Mouse (Mus musculus) lung, embryonic 16.5 days (tissue): Measurements from ENCODE around the gene Ppp3ca. TPM values are rescaled to one million over a fixed set of nuclear protein-coding genes. Genes with fewer than 3 reads are reported as not detected.
A peak's percentile ranks its signal among the peaks of the same experiment; 100 is the strongest.

Experiments
- ATAC-seq: fragments of 200-750 bp; cut with Nextera tagmentation; 2 replicates; pipeline ENCODE4 v1.8.0; 2017; ENCODE audit warnings: low read depth, mild to moderate bottlenecking, moderate library complexity
- H3K27ac ChIP-seq: fragments of 300-500 bp; sonication (generic); 2 replicates; pipeline ENCODE4 v1.5.1; 2014; ENCODE audit warnings: mild to moderate bottlenecking, control low read depth, low read length
- H3K27me3 ChIP-seq: fragments of 300-500 bp; sonication (generic); 2 replicates; pipeline ENCODE4 v1.6.1; 2014; ENCODE audit warnings: low read depth, low read length, mixed read lengths; ENCODE audit not compliant: control insufficient read depth, insufficient read depth
- H3K36me3 ChIP-seq: fragments of 300-500 bp; sonication (generic); 2 replicates; pipeline ENCODE4 v1.6.1; 2014; ENCODE audit warnings: low read length; ENCODE audit not compliant: control insufficient read depth, insufficient read depth
- H3K4me1 ChIP-seq: fragments of 300-500 bp; sonication (generic); replicated peaks from 2 replicates; pipeline ENCODE4 v1.6.1; 2014; ENCODE audit warnings: low read length, mixed read lengths; ENCODE audit not compliant: control insufficient read depth, insufficient read depth
- H3K4me2 ChIP-seq: fragments of 300-500 bp; sonication (generic); 2 replicates; pipeline ENCODE4 v1.6.1; 2014; ENCODE audit warnings: low read depth, low read length, control low read depth
- H3K4me3 ChIP-seq: fragments of 300-500 bp; sonication (generic); 2 replicates; pipeline ENCODE4 v1.5.1; 2014; ENCODE audit warnings: mild to moderate bottlenecking, low read length, control low read depth
- H3K9ac ChIP-seq: fragments of 300-500 bp; sonication (generic); 2 replicates; pipeline ENCODE4 v1.6.1; 2014; ENCODE audit warnings: low read length, control low read depth
- H3K9me3 ChIP-seq: fragments of 300-500 bp; sonication (generic); 2 replicates; pipeline ENCODE4 v1.6.1; 2016; ENCODE audit warnings: low read length; ENCODE audit not compliant: control insufficient read depth
- WGBS: fragments of 180-500 bp; shearing (Covaris S2); extraction: QIAGEN DNeasy Blood & Tissue Kit; methylation state at CpG from one replicate; pipeline ENCODE4 v1.1.7; 2014; 5-methylcytosine and 5-hydroxymethylcytosine counted together
- polyA plus RNA-seq: library from polyadenylated mRNA; unstranded; fragments of >200 nt; fragmentation: Nextera tagmentation; extraction: Ambion mirVana; gene quantifications from 2 replicates; pipeline ENCODE4 v1.2.1, GENCODE M21; 2015

Gene Ppp3ca
- polyA plus RNA-seq, 1 experiment from 2014 or later, result 66.1 TPM

GRCm38 (mm10) chr3:136714307-136715039, 44.5 kb downstream of the Ppp3ca start:
- no peak for ATAC-seq

DNA sequence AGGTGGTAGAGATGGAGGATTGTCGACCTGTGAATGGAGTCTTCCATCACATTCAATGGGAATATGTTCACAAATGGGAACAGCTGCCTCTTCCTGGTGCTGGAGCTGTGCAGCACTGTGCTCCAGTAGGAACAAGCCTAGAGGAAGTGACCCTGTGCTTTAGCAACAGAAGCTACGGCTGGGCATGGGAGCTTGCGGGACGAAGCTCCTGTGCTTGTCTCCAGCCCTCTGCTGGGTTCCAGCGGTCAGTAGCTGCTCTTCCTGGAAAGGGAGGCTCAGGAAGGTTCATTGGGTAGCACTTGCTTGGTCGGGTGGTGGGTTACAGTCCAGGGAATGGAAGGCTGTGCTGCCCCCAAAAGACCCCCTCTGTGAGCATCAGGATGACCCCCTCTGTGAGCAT, 46.3 kb downstream of the Ppp3ca start:
- H3K4me3 ChIP-seq, result no peak overlapping the region
- H3K4me2 ChIP-seq, result no peak overlapping the region
- H3K27ac ChIP-seq, result no peak overlapping the region
- ATAC-seq, result no peak
- no peaks in the 10 kb centered on the region for H3K27me3 ChIP-seq
- 71% methylated on average over 6 of the region's 6 CpGs for WGBS
- no peaks in the 10 kb centered on the region for H3K9me3 ChIP-seq
- no peaks in the 10 kb centered on the region for H3K36me3 ChIP-seq
- peaks cover 7% of the 10 kb centered on the region for H3K4me1 ChIP-seq
- H3K9ac ChIP-seq, result no peak overlapping the region

More at GRCm38 (mm10) chr3:136714307-136715039, 44.5 kb downstream of the Ppp3ca start:
- Histone ChIP-seq H3K9me3 (no peaks in the 10 kb centered on the region), H3K36me3 (no peaks in the 10 kb centered on the region), H3K4me2 (no peak overlapping the region), H3K27ac (no peak overlapping the region), H3K4me1 (peaks cover 7% of the 10 kb centered on the region), H3K4me3 (no peak overlapping the region), H3K27me3 (no peaks in the 10 kb centered on the region), H3K9ac (no peak overlapping the region)
- WGBS, result 98% methylated on average over 4 of the region's 4 CpGs

DNA sequence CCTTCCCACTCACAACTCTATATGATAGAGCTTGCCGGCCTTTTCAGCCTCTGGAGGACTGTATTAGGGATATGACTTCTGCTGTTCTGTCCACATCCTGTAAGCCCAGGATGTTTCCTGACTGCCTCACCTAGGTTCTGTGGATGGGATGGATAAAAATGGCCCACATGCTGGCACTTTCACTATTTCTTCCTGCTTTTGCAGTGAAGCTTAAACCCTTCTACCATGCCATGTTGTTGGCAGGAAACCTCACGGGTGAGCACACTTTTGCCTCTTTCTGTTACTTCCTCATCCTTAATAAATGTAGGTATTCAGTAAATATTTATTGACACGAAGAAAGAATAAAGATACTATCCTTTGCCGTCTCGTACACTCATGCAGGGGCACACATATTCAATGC, 48.5 kb downstream of the Ppp3ca start:
- Histone ChIP-seq H3K9me3 (no peaks in the 10 kb centered on the region), H3K4me2 (no peak overlapping the region), H3K27ac (no peak overlapping the region), H3K4me3 (no peak overlapping the region), H3K36me3 (no peaks in the 10 kb centered on the region), H3K27me3 (no peaks in the 10 kb centered on the region), H3K4me1 (peaks cover 9% of the 10 kb centered on the region), H3K9ac (no peak overlapping the region)
- 88% methylated on average over 5 of the region's 5 CpGs for WGBS
- ATAC-seq, result no peak

DNA sequence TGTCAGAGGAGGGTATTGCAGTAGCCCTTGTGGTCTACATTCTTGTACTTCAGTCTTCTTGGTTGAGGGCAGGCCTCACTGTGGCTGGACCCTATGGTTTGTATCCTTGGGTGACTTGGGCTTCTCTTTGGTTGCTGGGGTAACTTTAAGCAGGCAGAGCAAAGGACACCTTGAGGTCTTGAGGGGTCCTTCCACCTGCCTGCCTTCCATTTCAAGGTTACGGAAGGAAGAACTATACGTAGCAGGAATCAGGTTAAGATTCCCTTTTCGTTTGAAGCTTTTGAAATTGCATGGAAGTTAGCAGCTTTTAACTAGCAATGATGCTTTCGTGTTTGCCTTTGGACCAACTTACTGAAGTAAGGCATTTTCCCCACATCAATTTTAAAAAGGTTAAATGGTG, 51.3 kb downstream of the Ppp3ca start:
- Histone ChIP-seq H3K4me1 (peaks cover 17% of the 10 kb centered on the region), H3K4me2 (no peak overlapping the region), H3K9me3 (0 out of 2 replicates have a peak, but pooled peaks cover under 1% of the 10 kb centered on the region), H3K36me3 (no peaks in the 10 kb centered on the region), H3K9ac (no peak overlapping the region), H3K27me3 (no peaks in the 10 kb centered on the region), H3K27ac (no peak overlapping the region; the same call in 1 of the 2 replicates), H3K4me3 (no peak overlapping the region)
- no peak for ATAC-seq
- 87% methylated on average over 4 of the region's 4 CpGs for WGBS

GRCm38 (mm10) chr3:136721804-136722427, 52.0 kb downstream of the Ppp3ca start:
- no peak overlapping the region for H3K4me3 ChIP-seq
- no peak overlapping the region for H3K27ac ChIP-seq
- no peak overlapping the region for H3K4me2 ChIP-seq
- 0 out of 2 replicates have a peak, but pooled peaks cover 3% of the 10 kb centered on the region for H3K9me3 ChIP-seq
- H3K4me1 ChIP-seq, result peaks cover 17% of the 10 kb centered on the region
- H3K27me3 ChIP-seq, result no peaks in the 10 kb centered on the region
- WGBS, result 55% methylated on average over 4 of the region's 4 CpGs
- H3K9ac ChIP-seq, result no peak overlapping the region
- ATAC-seq, result no peak
- no peaks in the 10 kb centered on the region for H3K36me3 ChIP-seq

DNA sequence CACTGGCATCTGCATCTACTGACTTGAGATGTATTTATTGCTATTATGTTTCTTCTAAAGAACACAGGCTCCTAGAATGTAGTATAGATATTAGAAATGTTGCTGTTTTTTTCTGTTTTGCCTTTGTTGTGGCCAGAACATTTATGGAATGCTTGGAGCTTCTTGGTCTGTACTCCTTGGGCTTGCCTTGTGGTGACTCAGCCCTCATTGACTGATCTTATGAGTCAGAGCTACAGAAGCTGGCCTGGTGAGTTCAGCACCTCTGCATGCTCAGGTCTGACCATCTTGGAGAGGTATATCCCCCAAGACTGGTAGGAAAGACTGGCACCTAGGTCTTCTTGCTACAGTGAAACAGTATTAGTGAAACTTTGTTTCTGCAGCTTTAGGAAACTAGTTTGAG, 52.6 kb downstream of the Ppp3ca start:
- H3K27me3 ChIP-seq, result no peaks in the 10 kb centered on the region
- no peak for ATAC-seq
- peaks cover 17% of the 10 kb centered on the region for H3K4me1 ChIP-seq
- H3K27ac ChIP-seq, result no peak overlapping the region
- no peak overlapping the region for H3K4me2 ChIP-seq
- no peak overlapping the region for H3K9ac ChIP-seq
- 0 out of 2 replicates have a peak, but pooled peaks cover 3% of the 10 kb centered on the region for H3K9me3 ChIP-seq
- H3K4me3 ChIP-seq, result no peak overlapping the region
- H3K36me3 ChIP-seq, result no peaks in the 10 kb centered on the region

- whole genome bisulfite sequencing, result 26% methylated on average over 7 of the region's 7 CpGs
- peak overlapping the region; percentile 39 for H3K4me2 ChIP-seq
- H3K9me3 ChIP-seq, result 0 out of 2 replicates have a peak, but pooled peaks cover 3% of the 10 kb centered on the region
- H3K9ac ChIP-seq, result no peak overlapping the region
- 0 out of 2 replicates have a peak, but pooled peaks have one; percentile 38 for ATAC-seq
- no peak overlapping the region for H3K4me3 ChIP-seq
- peaks cover 17% of the 10 kb centered on the region for H3K4me1 ChIP-seq
- H3K36me3 ChIP-seq, result no peaks in the 10 kb centered on the region
- no peaks in the 10 kb centered on the region for H3K27me3 ChIP-seq
- peak overlapping the region; percentile 15; the same call in 1 of the 2 replicates for H3K27ac ChIP-seq
Observed at GRCm38 (mm10) chr3:136725311-136726156, 55.6 kb downstream of the Ppp3ca start.

- Histone ChIP-seq H3K4me2 (no peak overlapping the region), H3K36me3 (no peaks in the 10 kb centered on the region), H3K4me1 (peaks cover 8% of the 10 kb centered on the region; the same call in 1 of the 2 replicates), H3K27ac (no peak overlapping the region), H3K9ac (no peak overlapping the region), H3K27me3 (no peaks in the 10 kb centered on the region), H3K4me3 (no peak overlapping the region), H3K9me3 (0 out of 2 replicates have a peak, but pooled peaks cover 3% of the 10 kb centered on the region)
- WGBS, result 81% methylated on average over 2 of the region's 2 CpGs
- ATAC-seq, result no peak
Observed at GRCm38 (mm10) chr3:136727877-136728276, 58.0 kb downstream of the Ppp3ca start.

- ATAC-seq, result 0 out of 2 replicates have a peak, but pooled peaks have one; percentile 41
- Histone ChIP-seq H3K4me3 (no peak overlapping the region), H3K36me3 (no peaks in the 10 kb centered on the region), H3K9me3 (0 out of 2 replicates have a peak, but pooled peaks cover 3% of the 10 kb centered on the region), H3K27ac (no peak overlapping the region), H3K4me1 (peaks cover 5% of the 10 kb centered on the region; the same call in 1 of the 2 replicates), H3K9ac (no peak overlapping the region), H3K27me3 (no peaks in the 10 kb centered on the region), H3K4me2 (no peak overlapping the region)
- 58% methylated on average over 10 of the region's 10 CpGs for WGBS
Observed at GRCm38 (mm10) chr3:136729978-136730377, 60.1 kb downstream of the Ppp3ca start.
